Mouse (Mus musculus): ENCODE data around the gene Tmem214.

The Tmem214 gene

GRCm38 (mm10) chr5:30915456-30915855, 47.6 kb downstream of the Tmem214 start:
- no peak for DNase-seq (ENCODE audit: low spot score)

- peak; percentile 86 for DNase-seq (ENCODE audit: low spot score)
These were observed 48.2 kb downstream of the Tmem214 start for GRCm38 (mm10) chr5:30915974-30916433.

- DNase-seq (ENCODE audit: low spot score) = no peak
These were observed 49.0 kb downstream of the Tmem214 start for GRCm38 (mm10) chr5:30916841-30917240.

GRCm38 (mm10) chr5:30917348-30917747, 49.5 kb downstream of the Tmem214 start:
- DNase-seq (ENCODE audit: low spot score) = no peak

GRCm38 (mm10) chr5:30917891-30918670, 50.3 kb downstream of the Tmem214 start:
- no peak for DNase-seq (ENCODE audit: low spot score)

- DNase-seq (ENCODE audit: low spot score) = no peak
These were observed 50.9 kb downstream of the Tmem214 start for GRCm38 (mm10) chr5:30918691-30919090.

- no peak for DNase-seq (ENCODE audit: low spot score)
These were observed 52.2 kb downstream of the Tmem214 start for GRCm38 (mm10) chr5:30919831-30920614.

GRCm38 (mm10) chr5:30920621-30921020, 52.8 kb downstream of the Tmem214 start:
- no peak for DNase-seq (ENCODE audit: low spot score)

- peak; percentile 88 for DNase-seq (ENCODE audit: low spot score)
These were observed 53.6 kb downstream of the Tmem214 start, which contains the start of gene Khk for GRCm38 (mm10) chr5:30921256-30922033. TSS of gene Khk (plus strand) at chr5:30921431.

GRCm38 (mm10) chr5:30922581-30923041, 54.8 kb downstream of the Tmem214 start:
- no peak for DNase-seq (ENCODE audit: low spot score)

GRCm38 (mm10) chr5:30923119-30923518, 55.3 kb downstream of the Tmem214 start:
- DNase-seq (ENCODE audit: low spot score) = no peak

GRCm38 (mm10) chr5:30924614-30925013, 56.8 kb downstream of the Tmem214 start:
- DNase-seq (ENCODE audit: low spot score) = no peak

GRCm38 (mm10) chr5:30925217-30925616, 57.4 kb downstream of the Tmem214 start:
- DNase-seq (ENCODE audit: low spot score) = no peak

GRCm38 (mm10) chr5:30926073-30926472, 58.3 kb downstream of the Tmem214 start:
- DNase-seq (ENCODE audit: low spot score) = no peak

GRCm38 (mm10) chr5:30927945-30928529, 60.2 kb downstream of the Tmem214 start:
- DNase-seq (ENCODE audit: low spot score) = no peak

Measured in testis, postnatal 14 days (tissue).